ENCODE assay signal across 9 mouse cellular contexts in the genomic region with DNA sequence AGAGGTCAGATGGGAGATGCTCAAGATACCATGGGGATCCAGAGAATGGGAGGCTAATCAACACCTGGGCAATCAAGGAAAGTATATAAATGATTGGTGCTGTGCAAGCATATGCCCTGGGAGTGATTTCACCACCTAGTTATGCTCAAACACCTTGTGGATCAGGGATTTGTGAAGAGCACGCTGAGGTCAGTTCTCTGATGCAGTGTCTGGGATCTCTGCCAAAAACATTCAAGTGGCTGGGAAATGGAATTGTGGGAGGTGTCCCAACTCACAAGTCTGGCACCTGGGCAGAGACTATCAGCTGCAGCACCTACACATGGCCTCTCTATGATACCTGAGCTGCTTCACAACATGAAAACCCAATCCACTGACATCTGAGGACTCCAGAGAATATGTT.
DNase-seq lines count a peak whose midpoint lies in the region; ATAC-seq lines count a peak whose summit lies in the region.
"Had no signal": no experiment of that assay in that cellular context is flagged by ENCODE, and none has a peak within 500 bp of the region (broad histone marks: within the 10 kb centered on the region; RNA-seq: fewer than 3 reads in every experiment).

No protein-coding gene starts in this region.

- no peaks in the 10 kb centered on the region; the same call in 1 of the 2 replicates for H3K4me1 ChIP-seq in limb, embryonic 12.5 days (replicated peaks)
- H3K4me1 ChIP-seq in limb, embryonic 10.5 days, result no peaks in the 10 kb centered on the region

- WGBS in limb, embryonic 12.5 days, result 64% methylated on average over 1 of the region's 1 CpGs
- WGBS in limb, embryonic 10.5 days, result 86% methylated on average over 1 of the region's 1 CpGs

- H3K4me3 ChIP-seq in limb, embryonic 12.5 days (replicated peaks), result no peak overlapping the region
- H3K4me3 ChIP-seq in limb, embryonic 10.5 days, result no peak overlapping the region
- H3K4me3 ChIP-seq: myocyte had no signal

- H3K4me2 ChIP-seq in limb, embryonic 12.5 days, result no peak overlapping the region

- no peaks in the 10 kb centered on the region for H3K36me3 ChIP-seq in limb, embryonic 12.5 days
- no peaks in the 10 kb centered on the region for H3K36me3 ChIP-seq in limb, embryonic 10.5 days

- H3K27me3 ChIP-seq in limb, embryonic 12.5 days, result no peaks in the 10 kb centered on the region
- no peaks in the 10 kb centered on the region for H3K27me3 ChIP-seq in limb, embryonic 10.5 days (ENCODE audit: low read depth, poor library complexity, severe bottlenecking)

- no peaks in the 10 kb centered on the region for H3K9me3 ChIP-seq in limb, embryonic 12.5 days
- H3K9me3 ChIP-seq in limb, embryonic 10.5 days (replicated peaks), result no peaks in the 10 kb centered on the region

- ATAC-seq in limb, embryonic 12.5 days (ENCODE audit: insufficient number of reproducible peaks, insufficient read depth, low FRiP score, low TSS enrichment, low read depth), result peak; percentile 26; the same call in 1 of the 2 replicates

- no peak overlapping the region for H3K9ac ChIP-seq in limb, embryonic 12.5 days (replicated peaks)

- H3K27ac ChIP-seq in limb, embryonic 12.5 days, result no peak overlapping the region
- H3K27ac ChIP-seq in limb, embryonic 10.5 days, result no peak overlapping the region

- no peak for DNase-seq in limb, embryonic 10.5 days (ENCODE audit: low spot score)
- peak; percentile 12 to 37 for DNase-seq in heart, adult 9 months (ENCODE audit: low spot score in 2 of 2)
- peak; percentile 24 for DNase-seq in kidney, adult 9 months
- peak; percentile 62 to 76 for DNase-seq in lung, postnatal 4 days
- no peak for DNase-seq in embryo, embryonic 9.5 days (ENCODE audit: extremely low spot score)
- DNase-seq in thymus, postnatal 36 days, result no peak
- no peak for DNase-seq in thymus, postnatal 0 days (ENCODE audit: low spot score)

Comparison
In these comparisons a context has a peak if more than half of its experiments do, and no peak if none do; other contexts are left out.
1. DNase-seq: peak in heart, adult 9 months (2 of 2), kidney, adult 9 months (single experiment) and lung, postnatal 4 days (2 of 2); none in limb, embryonic 10.5 days (single experiment), embryo, embryonic 9.5 days (single experiment), thymus, postnatal 36 days (0 of 2) and thymus, postnatal 0 days (single experiment).